Mouse (Mus musculus): ENCODE data around the gene Vmn2r67. TPM values are rescaled to one million over a fixed set of nuclear protein-coding genes. Genes with fewer than 3 reads are reported as not detected.

Vmn2r67 gene
- not detected for polyA plus RNA-seq (2014; fragmentation: Illumina TruSeq; extraction: RNeasy Lipid Tissue Mini Kit (QIAGEN cat#74804); ENCODE audit: low read depth, low replicate concordance)

DNA sequence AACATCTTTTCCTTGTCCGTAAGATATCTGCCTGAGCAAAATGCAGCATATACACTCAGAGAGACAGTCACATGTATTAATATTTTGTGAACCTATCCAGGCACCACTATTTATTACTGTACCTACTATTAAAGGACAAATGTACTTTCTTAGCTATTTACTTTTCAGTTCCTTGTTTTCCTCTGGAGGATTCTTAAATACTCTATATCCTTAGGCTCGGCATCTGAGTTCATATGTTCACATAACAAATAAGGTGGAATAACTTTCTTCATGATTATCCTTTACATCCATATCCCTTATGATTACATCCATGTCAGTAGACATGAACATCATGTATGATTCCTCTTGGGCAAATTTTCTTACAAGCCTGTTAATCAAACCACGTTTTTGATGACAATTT is at the start of gene Vmn2r67:
Vmn2r67 (minus strand) TSS at position 101 of the 400 bp plus-strand sequence.

Other genes starting within 250 kb of the Vmn2r67 start
- not detected for gene Vmn2r65, start 191.9 kb downstream of the Vmn2r67 start, polyA plus RNA-seq (2014; fragmentation: Illumina TruSeq; extraction: RNeasy Lipid Tissue Mini Kit (QIAGEN cat#74804); ENCODE audit: low read depth, low replicate concordance)
- not detected for gene Vmn2r66, start 143.7 kb downstream of the Vmn2r67 start, polyA plus RNA-seq (2014; fragmentation: Illumina TruSeq; extraction: RNeasy Lipid Tissue Mini Kit (QIAGEN cat#74804); ENCODE audit: low read depth, low replicate concordance)
- gene Vmn2r68, start 81.8 kb upstream of the Vmn2r67 start, polyA plus RNA-seq (2014; fragmentation: Illumina TruSeq; extraction: RNeasy Lipid Tissue Mini Kit (QIAGEN cat#74804); ENCODE audit: low read depth, low replicate concordance): not detected